Mouse (Mus musculus): Measurements from ENCODE around the gene Pebp1. TPM values are rescaled to one million over a fixed set of nuclear protein-coding genes. Genes with fewer than 3 reads are reported as not detected.

The Pebp1 gene
- polyA plus RNA-seq, 1 experiment from 2014 or later: 881 TPM

GRCm38 (mm10) chr5:117281536-117281935 lies 5.9 kb downstream of the Pebp1 start:
- no peaks in the 10 kb centered on the region for H3K27me3 ChIP-seq (ENCODE audit: control insufficient read depth, insufficient read depth, low read length)
- ATAC-seq (replicated peaks; ENCODE audit: low FRiP score): no peak
- H3K4me2 ChIP-seq (ENCODE audit: low read depth, low read length, severe bottlenecking): no peak overlapping the region
- no peak overlapping the region for H3K4me3 ChIP-seq (ENCODE audit: low read depth, low read length)
- H3K4me1 ChIP-seq (replicated peaks; ENCODE audit: control insufficient read depth, insufficient read depth, low read length): peaks cover 8% of the 10 kb centered on the region
- WGBS: 95% methylated on average over 10 of the region's 10 CpGs
- H3K36me3 ChIP-seq (ENCODE audit: control insufficient read depth, insufficient read depth, low read length): peaks cover 3% of the 10 kb centered on the region; the same call in 1 of the 2 replicates
- H3K9ac ChIP-seq (ENCODE audit: low read length): no peak overlapping the region
- H3K27ac ChIP-seq (ENCODE audit: low read depth, low read length): no peak overlapping the region
- no peaks in the 10 kb centered on the region for H3K9me3 ChIP-seq (ENCODE audit: control insufficient read depth, low read length)
- DNase-seq (ENCODE audit: low spot score): no peak

- Histone ChIP-seq H3K27ac (ENCODE audit: low read depth, low read length) (no peak overlapping the region), H3K4me1 (replicated peaks; ENCODE audit: control insufficient read depth, insufficient read depth, low read length) (peaks cover 2% of the 10 kb centered on the region; the same call in 1 of the 2 replicates), H3K36me3 (ENCODE audit: control insufficient read depth, insufficient read depth, low read length) (peaks cover 2% of the 10 kb centered on the region; the same call in 1 of the 2 replicates), H3K4me2 (ENCODE audit: low read depth, low read length, severe bottlenecking) (no peak overlapping the region), H3K4me3 (ENCODE audit: low read depth, low read length) (no peak overlapping the region), H3K9ac (ENCODE audit: low read length) (no peak overlapping the region), H3K9me3 (ENCODE audit: control insufficient read depth, low read length) (no peaks in the 10 kb centered on the region), H3K27me3 (ENCODE audit: control insufficient read depth, insufficient read depth, low read length) (no peaks in the 10 kb centered on the region)
- ATAC-seq (replicated peaks; ENCODE audit: low FRiP score) (no peak), DNase-seq (ENCODE audit: low spot score) (no peak)
- WGBS: 83% methylated on average over 4 of the region's 4 CpGs
Measured at GRCm38 (mm10) chr5:117279669-117280050, 7.8 kb downstream of the Pebp1 start.

DNA sequence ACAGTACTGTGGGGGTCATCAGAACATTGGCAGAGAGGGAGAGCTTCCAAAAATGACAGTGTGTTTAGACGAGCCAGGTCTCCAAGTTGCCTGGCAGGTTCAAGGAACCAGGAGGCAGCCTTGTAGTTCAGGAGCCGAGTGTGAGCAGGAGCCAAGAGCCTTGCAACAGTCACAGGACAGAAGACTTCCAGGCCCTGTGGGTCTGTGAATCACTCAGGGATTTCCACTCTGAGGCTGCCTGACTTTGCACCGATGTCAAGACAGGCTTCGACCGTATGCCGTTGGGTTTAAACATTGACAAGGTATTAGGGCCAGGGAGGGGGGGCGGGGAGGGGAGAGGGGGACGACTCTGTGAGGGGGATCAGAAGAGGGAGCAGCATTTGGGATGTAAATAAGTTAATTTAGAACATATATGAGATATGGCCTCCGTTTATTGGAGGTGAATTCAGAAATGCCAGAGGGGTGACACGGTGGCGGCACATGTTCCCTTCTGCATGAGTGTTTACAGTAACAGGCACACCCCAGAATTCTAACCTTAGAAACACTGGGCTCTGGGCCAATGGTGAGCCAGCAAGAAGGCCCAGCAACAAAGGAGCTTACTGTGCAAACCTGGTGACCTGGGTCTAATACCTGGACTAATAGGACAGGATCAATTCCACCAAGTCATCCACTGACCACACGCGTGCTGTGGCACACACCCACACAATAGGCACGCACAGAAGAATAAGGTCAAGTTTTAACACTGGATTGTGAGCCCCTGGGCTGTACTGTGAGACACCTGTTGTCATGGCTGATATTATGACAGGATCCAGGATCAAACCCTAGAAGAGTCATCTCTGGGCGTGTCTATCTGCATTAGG lies 8.4 kb downstream of the Pebp1 start:
- H3K27me3 ChIP-seq (ENCODE audit: control insufficient read depth, insufficient read depth, low read length): no peaks in the 10 kb centered on the region
- no peak for ATAC-seq (replicated peaks; ENCODE audit: low FRiP score)
- no peak overlapping the region for H3K4me2 ChIP-seq (ENCODE audit: low read depth, low read length, severe bottlenecking)
- H3K36me3 ChIP-seq (ENCODE audit: control insufficient read depth, insufficient read depth, low read length): no peaks in the 10 kb centered on the region; the same call in 1 of the 2 replicates
- no peak overlapping the region for H3K27ac ChIP-seq (ENCODE audit: low read depth, low read length)
- WGBS: 90% methylated on average over 15 of the region's 15 CpGs
- H3K4me1 ChIP-seq (replicated peaks; ENCODE audit: control insufficient read depth, insufficient read depth, low read length): no peaks in the 10 kb centered on the region
- no peak overlapping the region for H3K9ac ChIP-seq (ENCODE audit: low read length)
- no peak for DNase-seq (ENCODE audit: low spot score)
- no peaks in the 10 kb centered on the region for H3K9me3 ChIP-seq (ENCODE audit: control insufficient read depth, low read length)
- no peak overlapping the region for H3K4me3 ChIP-seq (ENCODE audit: low read depth, low read length)

GRCm38 (mm10) chr5:117277784-117278183 lies 9.6 kb downstream of the Pebp1 start:
- no peaks in the 10 kb centered on the region for H3K4me1 ChIP-seq (replicated peaks; ENCODE audit: control insufficient read depth, insufficient read depth, low read length)

DNA sequence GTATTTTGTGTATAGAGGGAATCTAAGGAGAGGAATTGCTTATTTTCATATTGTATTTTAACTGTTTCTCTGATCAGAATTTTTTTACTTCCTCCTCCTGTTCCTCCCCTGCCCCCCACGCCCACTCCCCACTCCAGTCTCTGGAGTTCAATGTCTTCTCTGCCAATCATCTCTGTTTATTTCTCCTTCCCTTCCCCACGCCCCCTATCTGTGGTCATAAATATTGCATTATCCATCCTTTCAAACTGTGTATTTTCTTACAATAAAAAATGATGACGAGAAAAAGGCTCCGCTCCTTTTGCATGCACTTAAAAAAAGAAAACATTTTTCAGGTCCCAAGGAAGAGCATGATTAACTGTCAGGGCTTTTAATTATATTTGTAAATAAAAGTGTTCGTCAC lies 12.6 kb downstream of the Pebp1 start:
- Histone ChIP-seq H3K9ac (ENCODE audit: low read length) (no peak overlapping the region), H3K27me3 (ENCODE audit: control insufficient read depth, insufficient read depth, low read length) (no peaks in the 10 kb centered on the region), H3K4me3 (ENCODE audit: low read depth, low read length) (no peak overlapping the region), H3K27ac (ENCODE audit: low read depth, low read length) (no peak overlapping the region), H3K4me1 (replicated peaks; ENCODE audit: control insufficient read depth, insufficient read depth, low read length) (no peaks in the 10 kb centered on the region), H3K4me2 (ENCODE audit: low read depth, low read length, severe bottlenecking) (no peak overlapping the region), H3K9me3 (ENCODE audit: control insufficient read depth, low read length) (no peaks in the 10 kb centered on the region), H3K36me3 (ENCODE audit: control insufficient read depth, insufficient read depth, low read length) (no peaks in the 10 kb centered on the region)
- DNase-seq (ENCODE audit: low spot score): no peak
- no peak for ATAC-seq (replicated peaks; ENCODE audit: low FRiP score)
- WGBS: 74% methylated on average over 5 of the region's 5 CpGs

More at GRCm38 (mm10) chr5:117277784-117278183, 9.6 kb downstream of the Pebp1 start:
- ATAC-seq (replicated peaks; ENCODE audit: low FRiP score) (no peak), DNase-seq (ENCODE audit: low spot score) (no peak)
- Histone ChIP-seq H3K9me3 (ENCODE audit: control insufficient read depth, low read length) (no peaks in the 10 kb centered on the region), H3K4me3 (ENCODE audit: low read depth, low read length) (no peak overlapping the region), H3K27me3 (ENCODE audit: control insufficient read depth, insufficient read depth, low read length) (no peaks in the 10 kb centered on the region), H3K36me3 (ENCODE audit: control insufficient read depth, insufficient read depth, low read length) (no peaks in the 10 kb centered on the region; the same call in 1 of the 2 replicates), H3K4me2 (ENCODE audit: low read depth, low read length, severe bottlenecking) (no peak overlapping the region), H3K9ac (ENCODE audit: low read length) (no peak overlapping the region), H3K27ac (ENCODE audit: low read depth, low read length) (no peak overlapping the region)
- WGBS: 98% methylated on average over 6 of the region's 6 CpGs

- no peaks in the 10 kb centered on the region for H3K36me3 ChIP-seq (ENCODE audit: control insufficient read depth, insufficient read depth, low read length)
- no peak for ATAC-seq (replicated peaks; ENCODE audit: low FRiP score)
- H3K27ac ChIP-seq (ENCODE audit: low read depth, low read length): no peak overlapping the region
- H3K9ac ChIP-seq (ENCODE audit: low read length): no peak overlapping the region
- H3K4me2 ChIP-seq (ENCODE audit: low read depth, low read length, severe bottlenecking): no peak overlapping the region
- 90% methylated on average over 14 of the region's 14 CpGs for WGBS
- no peak for DNase-seq (ENCODE audit: low spot score)
- H3K4me3 ChIP-seq (ENCODE audit: low read depth, low read length): no peak overlapping the region
- no peaks in the 10 kb centered on the region for H3K4me1 ChIP-seq (replicated peaks; ENCODE audit: control insufficient read depth, insufficient read depth, low read length)
- no peaks in the 10 kb centered on the region for H3K9me3 ChIP-seq (ENCODE audit: control insufficient read depth, low read length)
- no peaks in the 10 kb centered on the region for H3K27me3 ChIP-seq (ENCODE audit: control insufficient read depth, insufficient read depth, low read length)
Measured at GRCm38 (mm10) chr5:117271945-117272344, 15.5 kb downstream of the Pebp1 start.

GRCm38 (mm10) chr5:117269395-117269794 lies 18.0 kb downstream of the Pebp1 start:
- DNase-seq (ENCODE audit: low spot score) (no peak), ATAC-seq (replicated peaks; ENCODE audit: low FRiP score) (no peak)
- H3K27ac ChIP-seq (ENCODE audit: low read depth, low read length): no peak overlapping the region
- WGBS: 94% methylated on average over 12 of the region's 12 CpGs
- H3K27me3 ChIP-seq (ENCODE audit: control insufficient read depth, insufficient read depth, low read length): no peaks in the 10 kb centered on the region
- H3K4me1 ChIP-seq (replicated peaks; ENCODE audit: control insufficient read depth, insufficient read depth, low read length): no peaks in the 10 kb centered on the region
- H3K4me3 ChIP-seq (ENCODE audit: low read depth, low read length): no peak overlapping the region
- no peak overlapping the region for H3K9ac ChIP-seq (ENCODE audit: low read length)
- H3K4me2 ChIP-seq (ENCODE audit: low read depth, low read length, severe bottlenecking): no peak overlapping the region
- no peaks in the 10 kb centered on the region for H3K36me3 ChIP-seq (ENCODE audit: control insufficient read depth, insufficient read depth, low read length)
- H3K9me3 ChIP-seq (ENCODE audit: control insufficient read depth, low read length): no peaks in the 10 kb centered on the region

GRCm38 (mm10) chr5:117268749-117269148 lies 18.7 kb downstream of the Pebp1 start:
- no peak overlapping the region for H3K4me3 ChIP-seq (ENCODE audit: low read depth, low read length)
- H3K4me2 ChIP-seq (ENCODE audit: low read depth, low read length, severe bottlenecking): no peak overlapping the region
- H3K4me1 ChIP-seq (replicated peaks; ENCODE audit: control insufficient read depth, insufficient read depth, low read length): no peaks in the 10 kb centered on the region
- H3K27me3 ChIP-seq (ENCODE audit: control insufficient read depth, insufficient read depth, low read length): no peaks in the 10 kb centered on the region
- H3K9ac ChIP-seq (ENCODE audit: low read length): no peak overlapping the region
- no peaks in the 10 kb centered on the region; the same call in 1 of the 2 replicates for H3K9me3 ChIP-seq (ENCODE audit: control insufficient read depth, low read length)
- DNase-seq (ENCODE audit: low spot score): no peak
- no peaks in the 10 kb centered on the region; the same call in 1 of the 2 replicates for H3K36me3 ChIP-seq (ENCODE audit: control insufficient read depth, insufficient read depth, low read length)
- H3K27ac ChIP-seq (ENCODE audit: low read depth, low read length): no peak overlapping the region
- 41% methylated on average over 5 of the region's 5 CpGs for WGBS
- ATAC-seq (replicated peaks; ENCODE audit: low FRiP score): no peak

DNA sequence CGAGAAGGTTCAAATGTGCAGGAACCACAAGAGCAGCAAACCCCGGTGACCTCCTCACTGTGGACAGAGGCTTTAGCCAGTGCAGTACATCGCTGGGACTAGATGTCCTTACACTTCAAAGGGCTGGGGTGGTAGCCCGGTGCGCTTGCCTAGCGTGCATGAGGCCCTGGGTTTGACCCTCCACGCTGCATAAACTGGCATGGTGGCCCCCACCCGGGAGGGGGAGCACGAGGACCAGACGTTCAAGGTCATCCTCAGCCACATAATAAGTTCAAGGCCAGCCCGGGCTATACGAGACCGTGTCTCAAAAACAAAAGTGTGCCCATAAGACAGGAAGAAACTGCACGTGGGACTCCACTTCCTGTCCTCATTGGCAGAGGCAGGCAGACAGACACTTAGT lies 19.5 kb downstream of the Pebp1 start:
- DNase-seq (ENCODE audit: low spot score): no peak
- ATAC-seq (replicated peaks; ENCODE audit: low FRiP score): no peak
- no peaks in the 10 kb centered on the region for H3K27me3 ChIP-seq (ENCODE audit: control insufficient read depth, insufficient read depth, low read length)
- no peak overlapping the region for H3K9ac ChIP-seq (ENCODE audit: low read length)
- H3K27ac ChIP-seq (ENCODE audit: low read depth, low read length): no peak overlapping the region
- no peaks in the 10 kb centered on the region; the same call in 1 of the 2 replicates for H3K9me3 ChIP-seq (ENCODE audit: control insufficient read depth, low read length)
- no peak overlapping the region for H3K4me2 ChIP-seq (ENCODE audit: low read depth, low read length, severe bottlenecking)
- no peak overlapping the region for H3K4me3 ChIP-seq (ENCODE audit: low read depth, low read length)
- no peaks in the 10 kb centered on the region; the same call in 1 of the 2 replicates for H3K36me3 ChIP-seq (ENCODE audit: control insufficient read depth, insufficient read depth, low read length)
- WGBS: 85% methylated on average over 14 of the region's 14 CpGs
- no peaks in the 10 kb centered on the region for H3K4me1 ChIP-seq (replicated peaks; ENCODE audit: control insufficient read depth, insufficient read depth, low read length)

Data from forebrain, embryonic 11.5 days (tissue).